Mouse (Mus musculus) natural killer cell, adult 2 months (primary cell): ENCODE data around the gene Ghitm.

Experiments
- DNase-seq, 2 experiments: peaks; one replicate each; pipeline ENCODE4 v3.0.0; 2022; ENCODE audit warnings: low spot score in 2 of 2

Ghitm gene

GRCm38 (mm10) chr14:37104747-37105146 is 30.3 kb downstream of the Ghitm start:
- DNase-seq, result no peak

GRCm38 (mm10) chr14:37102484-37102883 is 32.6 kb downstream of the Ghitm start:
- DNase-seq, result no peak

- DNase-seq, result no peak
These were observed 33.5 kb downstream of the Ghitm start for GRCm38 (mm10) chr14:37101531-37101930.

- DNase-seq, result no peak
These were observed 37.0 kb downstream of the Ghitm start, which contains the start of gene Cdhr1 for GRCm38 (mm10) chr14:37097956-37098530. Cdhr1 (minus strand) TSS chr14:37098347.

GRCm38 (mm10) chr14:37095556-37095955 is 39.5 kb downstream of the Ghitm start:
- DNase-seq, result no peak

- no peak for DNase-seq
These were observed 40.6 kb downstream of the Ghitm start for GRCm38 (mm10) chr14:37094436-37094835.

- no peak for DNase-seq
These were observed 51.3 kb downstream of the Ghitm start for GRCm38 (mm10) chr14:37083755-37084154.

- DNase-seq, result no peak
These were observed 54.3 kb downstream of the Ghitm start for GRCm38 (mm10) chr14:37080724-37081123.
